Mouse (Mus musculus): ENCODE results near the gene Esrrg.

Gene Esrrg

GRCm38 (mm10) chr1:188155135-188155779, 546.7 kb downstream of the Esrrg start:
- no peak for DNase-seq (ENCODE audit: low spot score)

GRCm38 (mm10) chr1:188156520-188156919, 547.9 kb downstream of the Esrrg start:
- DNase-seq (ENCODE audit: low spot score), result no peak

GRCm38 (mm10) chr1:188157237-188157955, 548.8 kb downstream of the Esrrg start:
- DNase-seq (ENCODE audit: low spot score), result peak; percentile 23

- DNase-seq (ENCODE audit: low spot score), result no peak
Observed at GRCm38 (mm10) chr1:188158675-188159074, 550.1 kb downstream of the Esrrg start.

- DNase-seq (ENCODE audit: low spot score), result no peak
Observed at GRCm38 (mm10) chr1:188159108-188159507, 550.5 kb downstream of the Esrrg start.

- DNase-seq (ENCODE audit: low spot score), result no peak
Observed at GRCm38 (mm10) chr1:188163058-188163457, 554.5 kb downstream of the Esrrg start.

GRCm38 (mm10) chr1:188164251-188164650, 555.7 kb downstream of the Esrrg start:
- no peak for DNase-seq (ENCODE audit: low spot score)

- no peak for DNase-seq (ENCODE audit: low spot score)
Observed at GRCm38 (mm10) chr1:188173859-188174258, 565.3 kb downstream of the Esrrg start.

- no peak for DNase-seq (ENCODE audit: low spot score)
Observed at GRCm38 (mm10) chr1:188182951-188183350, 574.4 kb downstream of the Esrrg start.

- no peak for DNase-seq (ENCODE audit: low spot score)
Observed at GRCm38 (mm10) chr1:188186440-188187117, 578.0 kb downstream of the Esrrg start.

GRCm38 (mm10) chr1:188192971-188193370, 584.4 kb downstream of the Esrrg start:
- no peak for DNase-seq (ENCODE audit: low spot score)

GRCm38 (mm10) chr1:188207421-188207820, 598.8 kb downstream of the Esrrg start:
- no peak for DNase-seq (ENCODE audit: low spot score)

- DNase-seq (ENCODE audit: low spot score), result no peak
Observed at GRCm38 (mm10) chr1:188209025-188209424, 600.4 kb downstream of the Esrrg start.

GRCm38 (mm10) chr1:188214885-188215611, 606.5 kb downstream of the Esrrg start:
- DNase-seq (ENCODE audit: low spot score), result no peak

- DNase-seq (ENCODE audit: low spot score), result no peak
Observed at GRCm38 (mm10) chr1:188221226-188221792, 612.7 kb downstream of the Esrrg start.

- no peak for DNase-seq (ENCODE audit: low spot score)
Observed at GRCm38 (mm10) chr1:188233036-188233724, 624.6 kb downstream of the Esrrg start.

- DNase-seq (ENCODE audit: low spot score), result no peak
Observed at GRCm38 (mm10) chr1:188238636-188239035, 630.0 kb downstream of the Esrrg start.

- DNase-seq (ENCODE audit: low spot score), result no peak
Observed at GRCm38 (mm10) chr1:188241766-188242165, 633.2 kb downstream of the Esrrg start.

- no peak for DNase-seq (ENCODE audit: low spot score)
Observed at GRCm38 (mm10) chr1:188257500-188257899, 648.9 kb downstream of the Esrrg start.

- no peak for DNase-seq (ENCODE audit: low spot score)
Observed at GRCm38 (mm10) chr1:188260259-188261107, 651.9 kb downstream of the Esrrg start.
